Mouse (Mus musculus) liver, postnatal 0 days (tissue): ENCODE data around the gene 4931409K22Rik.

ENCODE experiments used
- CTCF ChIP-seq: sonication (generic); IDR thresholded peaks from 2 replicates; pipeline ENCODE4 v1.5.1; 2016; ENCODE audit warnings: antibody characterized with exemption, low read depth
- EP300 ChIP-seq: IDR thresholded peaks from 2 replicates; pipeline ENCODE4 v1.6.1; 2016; ENCODE audit warnings: antibody characterized with exemption, low read depth, mild to moderate bottlenecking

- no peak for TF ChIP-seq CTCF
- TF ChIP-seq EP300: no peak
Measured at GRCm38 (mm10) chr5:24601071-24601835, 44.6 kb upstream of the 4931409K22Rik start.
